Mouse (Mus musculus): ENCODE measurements around the gene Bank1. TPM values are rescaled to one million over a fixed set of nuclear protein-coding genes. Genes with fewer than 3 reads are reported as not detected.
"Not testable (repeated sequence)": the region's sequence is repeated elsewhere in the genome, so short reads cannot be mapped to it uniquely, and the experiment has no call there.

The Bank1 gene
- polyA plus RNA-seq, 1 experiment from 2014 or later: 0.52 TPM

GRCm38 (mm10) chr3:136321936-136322335, 3.9 kb downstream of the Bank1 start:
- H3K9ac ChIP-seq: no peak overlapping the region
- WGBS: 94% methylated on average over 3 of the region's 3 CpGs
- H3K27ac ChIP-seq: no peak overlapping the region
- no peaks in the 10 kb centered on the region for H3K9me3 ChIP-seq
- H3K27me3 ChIP-seq: no peaks in the 10 kb centered on the region
- no peak for ATAC-seq (ENCODE audit: insufficient number of reproducible peaks, insufficient read depth, low FRiP score, low TSS enrichment, low read depth)
- no peaks in the 10 kb centered on the region for H3K4me1 ChIP-seq
- no peak overlapping the region for H3K4me2 ChIP-seq
- H3K36me3 ChIP-seq: no peaks in the 10 kb centered on the region
- no peak overlapping the region for H3K4me3 ChIP-seq

GRCm38 (mm10) chr3:136308487-136308886, 17.4 kb downstream of the Bank1 start:
- Histone ChIP-seq H3K36me3 (no peaks in the 10 kb centered on the region), H3K9me3 (no peaks in the 10 kb centered on the region), H3K9ac (no peak overlapping the region), H3K4me3 (no peak overlapping the region), H3K27me3 (no peaks in the 10 kb centered on the region), H3K4me2 (no peak overlapping the region), H3K27ac (no peak overlapping the region), H3K4me1 (peaks cover 9% of the 10 kb centered on the region)
- 78% methylated on average over 1 of the region's 1 CpGs for whole genome bisulfite sequencing
- ATAC-seq (ENCODE audit: insufficient number of reproducible peaks, insufficient read depth, low FRiP score, low TSS enrichment, low read depth): no peak

DNA sequence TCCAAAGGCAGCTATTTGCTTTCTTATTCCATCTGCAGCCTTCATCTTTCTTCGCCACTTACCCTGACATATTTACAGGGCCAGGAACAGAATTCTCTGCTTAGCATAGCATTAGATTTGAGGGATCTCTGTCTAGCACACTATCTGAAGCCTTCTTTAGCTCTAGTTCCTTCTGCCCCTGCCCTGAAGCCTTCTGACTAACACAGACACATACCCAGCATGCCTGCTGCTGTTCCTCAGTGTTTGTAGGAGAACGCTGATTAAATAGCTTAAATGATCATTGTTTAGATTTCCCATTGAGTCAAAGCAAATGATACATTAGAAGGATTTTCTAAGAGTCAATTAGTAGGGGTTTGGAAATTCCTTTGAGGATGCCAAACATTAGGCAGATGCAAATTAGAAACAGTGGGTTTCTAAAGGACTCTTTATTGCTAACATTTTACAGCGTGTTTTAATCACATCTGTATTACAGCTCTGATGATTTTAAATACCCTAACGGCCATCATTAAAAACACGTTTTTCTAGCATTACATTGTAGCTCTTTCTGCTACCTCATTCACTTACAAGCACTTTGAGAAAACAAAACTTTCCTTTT, 19.2 kb downstream of the Bank1 start:
- Histone ChIP-seq H3K27me3 (no peaks in the 10 kb centered on the region), H3K4me1 (peaks cover 9% of the 10 kb centered on the region), H3K27ac (peak overlapping the region; percentile 55; the same call in 1 of the 2 replicates), H3K4me3 (no peak overlapping the region), H3K9me3 (no peaks in the 10 kb centered on the region), H3K4me2 (no peak overlapping the region), H3K36me3 (no peaks in the 10 kb centered on the region), H3K9ac (no peak overlapping the region)
- 40% methylated on average over 5 of the region's 5 CpGs for WGBS
- no peak for ATAC-seq (ENCODE audit: insufficient number of reproducible peaks, insufficient read depth, low FRiP score, low TSS enrichment, low read depth)

GRCm38 (mm10) chr3:136302541-136302940, 23.3 kb downstream of the Bank1 start:
- Histone ChIP-seq H3K4me3 (no peak overlapping the region), H3K36me3 (no peaks in the 10 kb centered on the region), H3K9ac (no peak overlapping the region), H3K4me2 (no peak overlapping the region), H3K27me3 (no peaks in the 10 kb centered on the region), H3K4me1 (peaks cover 9% of the 10 kb centered on the region), H3K9me3 (no peaks in the 10 kb centered on the region), H3K27ac (no peak overlapping the region)
- no peak for ATAC-seq (ENCODE audit: insufficient number of reproducible peaks, insufficient read depth, low FRiP score, low TSS enrichment, low read depth)
- 35% methylated on average over 1 of the region's 1 CpGs for WGBS

GRCm38 (mm10) chr3:136300810-136301209, 25.1 kb downstream of the Bank1 start:
- H3K4me2 ChIP-seq; H3K36me3 ChIP-seq; ATAC-seq (ENCODE audit: insufficient number of reproducible peaks, insufficient read depth, low FRiP score, low TSS enrichment, low read depth); H3K9me3 ChIP-seq; H3K4me3 ChIP-seq; H3K27ac ChIP-seq; H3K27me3 ChIP-seq; H3K4me1 ChIP-seq; H3K9ac ChIP-seq: not testable (repeated sequence)
- WGBS: 81% methylated on average over 2 of the region's 2 CpGs

GRCm38 (mm10) chr3:136297355-136297754, 28.5 kb downstream of the Bank1 start:
- Histone ChIP-seq H3K4me1 (no peaks in the 10 kb centered on the region), H3K9ac (no peak overlapping the region), H3K36me3 (no peaks in the 10 kb centered on the region), H3K4me3 (no peak overlapping the region), H3K27ac (no peak overlapping the region), H3K27me3 (no peaks in the 10 kb centered on the region), H3K4me2 (no peak overlapping the region), H3K9me3 (no peaks in the 10 kb centered on the region)
- ATAC-seq (ENCODE audit: insufficient number of reproducible peaks, insufficient read depth, low FRiP score, low TSS enrichment, low read depth): no peak
- 68% methylated on average over 2 of the region's 2 CpGs for WGBS

DNA sequence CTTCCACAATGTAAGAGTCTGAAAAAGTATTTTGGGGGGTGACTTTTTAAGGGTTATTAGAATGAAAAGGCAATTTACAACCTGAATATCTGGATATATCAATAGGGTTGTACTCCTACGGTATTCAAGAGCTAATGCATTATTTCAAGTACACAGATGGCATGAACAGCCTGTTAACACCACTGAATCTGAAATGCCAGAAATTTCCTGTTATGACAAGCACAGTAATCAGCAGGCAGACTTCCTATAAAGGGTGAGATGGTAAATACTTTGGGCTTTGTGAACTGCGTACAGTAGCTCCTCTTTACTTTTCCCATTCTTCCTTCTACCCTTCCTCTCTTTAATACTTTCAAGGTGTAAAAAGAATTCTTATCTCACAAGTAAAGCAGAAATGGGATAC, 30.6 kb downstream of the Bank1 start:
- Histone ChIP-seq H3K9ac (no peak overlapping the region), H3K4me2 (no peak overlapping the region), H3K27ac (no peak overlapping the region), H3K4me3 (no peak overlapping the region), H3K27me3 (no peaks in the 10 kb centered on the region), H3K36me3 (no peaks in the 10 kb centered on the region), H3K9me3 (no peaks in the 10 kb centered on the region), H3K4me1 (no peaks in the 10 kb centered on the region)
- 78% methylated on average over 2 of the region's 2 CpGs for WGBS
- no peak for ATAC-seq (ENCODE audit: insufficient number of reproducible peaks, insufficient read depth, low FRiP score, low TSS enrichment, low read depth)

GRCm38 (mm10) chr3:136287883-136288282, 38.0 kb downstream of the Bank1 start:
- H3K4me2 ChIP-seq: no peak overlapping the region
- H3K27ac ChIP-seq: no peak overlapping the region
- H3K9ac ChIP-seq: no peak overlapping the region
- no peaks in the 10 kb centered on the region for H3K36me3 ChIP-seq
- H3K4me3 ChIP-seq: no peak overlapping the region
- no peaks in the 10 kb centered on the region for H3K4me1 ChIP-seq
- H3K27me3 ChIP-seq: no peaks in the 10 kb centered on the region
- WGBS: 85% methylated on average over 2 of the region's 2 CpGs
- no peak for ATAC-seq (ENCODE audit: insufficient number of reproducible peaks, insufficient read depth, low FRiP score, low TSS enrichment, low read depth)
- H3K9me3 ChIP-seq: no peaks in the 10 kb centered on the region

- Histone ChIP-seq H3K9me3 (no peaks in the 10 kb centered on the region), H3K4me3 (no peak overlapping the region), H3K4me2 (no peak overlapping the region), H3K9ac (no peak overlapping the region), H3K27ac (no peak overlapping the region), H3K27me3 (no peaks in the 10 kb centered on the region), H3K36me3 (no peaks in the 10 kb centered on the region), H3K4me1 (no peaks in the 10 kb centered on the region)
- 66% methylated on average over 8 of the region's 8 CpGs for WGBS
- no peak for ATAC-seq (ENCODE audit: insufficient number of reproducible peaks, insufficient read depth, low FRiP score, low TSS enrichment, low read depth)
Measured at GRCm38 (mm10) chr3:136264969-136265595, 60.8 kb downstream of the Bank1 start.

GRCm38 (mm10) chr3:136257761-136258160, 68.1 kb downstream of the Bank1 start:
- no peaks in the 10 kb centered on the region for H3K27me3 ChIP-seq
- WGBS: 86% methylated on average over 3 of the region's 3 CpGs
- no peak overlapping the region for H3K9ac ChIP-seq
- H3K4me3 ChIP-seq: no peak overlapping the region
- no peaks in the 10 kb centered on the region for H3K4me1 ChIP-seq
- H3K4me2 ChIP-seq: no peak overlapping the region
- no peak for ATAC-seq (ENCODE audit: insufficient number of reproducible peaks, insufficient read depth, low FRiP score, low TSS enrichment, low read depth)
- no peaks in the 10 kb centered on the region for H3K9me3 ChIP-seq
- no peaks in the 10 kb centered on the region for H3K36me3 ChIP-seq
- no peak overlapping the region for H3K27ac ChIP-seq

- H3K27me3 ChIP-seq: no peaks in the 10 kb centered on the region
- no peak for ATAC-seq (ENCODE audit: insufficient number of reproducible peaks, insufficient read depth, low FRiP score, low TSS enrichment, low read depth)
- H3K4me1 ChIP-seq: no peaks in the 10 kb centered on the region
- 30% methylated on average over 2 of the region's 2 CpGs for WGBS
- no peaks in the 10 kb centered on the region for H3K36me3 ChIP-seq
- no peaks in the 10 kb centered on the region for H3K9me3 ChIP-seq
- no peak overlapping the region for H3K4me2 ChIP-seq
- no peak overlapping the region for H3K27ac ChIP-seq
- H3K4me3 ChIP-seq: no peak overlapping the region
- no peak overlapping the region for H3K9ac ChIP-seq
Measured at GRCm38 (mm10) chr3:136254713-136255112, 71.2 kb downstream of the Bank1 start.

DNA sequence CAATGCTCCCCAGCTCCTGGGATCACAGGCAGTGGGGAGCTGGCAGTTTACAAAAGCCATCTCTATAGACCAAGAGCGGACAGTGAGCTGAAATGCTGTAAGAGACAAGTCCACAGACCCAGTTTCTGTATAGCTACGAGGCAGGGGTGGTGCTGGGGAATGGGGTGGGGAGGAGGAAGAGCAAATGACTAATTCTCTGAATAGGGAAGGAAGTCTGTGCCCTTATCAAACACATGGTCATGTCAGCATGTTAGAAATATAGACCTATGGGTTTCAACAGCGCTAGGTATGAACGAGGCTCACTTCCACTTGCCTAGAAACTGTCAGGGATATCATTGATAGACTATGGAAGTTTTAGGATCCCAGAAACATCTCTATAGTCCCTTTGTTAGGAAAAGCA, 73.0 kb downstream of the Bank1 start:
- no peak overlapping the region for H3K4me3 ChIP-seq
- H3K9ac ChIP-seq: no peak overlapping the region
- H3K27me3 ChIP-seq: no peaks in the 10 kb centered on the region
- no peaks in the 10 kb centered on the region for H3K36me3 ChIP-seq
- no peaks in the 10 kb centered on the region for H3K4me1 ChIP-seq
- no peak overlapping the region for H3K4me2 ChIP-seq
- no peak overlapping the region for H3K27ac ChIP-seq
- ATAC-seq (ENCODE audit: insufficient number of reproducible peaks, insufficient read depth, low FRiP score, low TSS enrichment, low read depth): no peak
- WGBS: 70% methylated on average over 4 of the region's 4 CpGs
- H3K9me3 ChIP-seq: no peaks in the 10 kb centered on the region

All from embryonic facial prominence, embryonic 13.5 days (tissue).